Mouse (Mus musculus) C2C12 (cell line): ENCODE data around the gene Hes7.

Source experiments
- CEBPB ChIP-seq: IDR thresholded peaks from one replicate; pipeline ENCODE4 v1.6.1; 2011; ENCODE audit warnings: low read depth, mild to moderate bottlenecking, control low read depth, moderate library complexity
- CTCF ChIP-seq: IDR thresholded peaks from one replicate; pipeline ENCODE4 v1.5.1; 2011; ENCODE audit not compliant: control insufficient read depth, insufficient read depth, insufficient read length
- FOSL1 ChIP-seq: IDR thresholded peaks from one replicate; pipeline ENCODE4 v1.8.0; 2011; ENCODE audit warnings: mild to moderate bottlenecking, low read length; ENCODE audit not compliant: poor library complexity, insufficient read depth, severe bottlenecking
- MYOG ChIP-seq: IDR thresholded peaks from one replicate; pipeline ENCODE4 v1.6.1; 2011; ENCODE audit not compliant: control insufficient read depth, insufficient read length; ENCODE audit errors: extremely low read depth
- USF1 ChIP-seq: IDR thresholded peaks from one replicate; pipeline ENCODE4 v1.6.1; 2011; ENCODE audit warnings: low read depth, mild to moderate bottlenecking, control low read depth, moderate library complexity

DNA sequence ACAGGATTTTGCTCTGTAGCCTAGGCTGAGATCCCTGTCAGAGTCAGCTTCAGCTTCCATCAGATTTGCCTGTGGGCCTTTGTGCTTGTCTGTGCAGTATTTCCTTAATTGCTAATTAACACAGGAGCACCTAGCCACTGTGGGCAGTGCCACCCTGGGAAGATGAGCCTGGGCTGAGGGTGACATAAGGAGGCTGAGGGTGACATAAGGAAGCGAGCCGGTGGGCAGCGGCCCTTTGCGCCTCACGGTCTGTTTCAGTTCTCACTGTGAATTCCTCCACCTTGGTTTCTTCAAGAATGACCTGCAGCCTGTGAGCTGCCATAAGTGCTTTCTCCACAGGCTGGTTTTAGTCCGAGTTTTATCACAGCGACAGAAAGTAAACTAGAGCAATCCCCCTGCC is 38.6 kb upstream of the Hes7 start:
- TF ChIP-seq FOSL1: no peak
- TF ChIP-seq CTCF: no peak
- no peak for TF ChIP-seq MYOG
- no peak for TF ChIP-seq CEBPB
- TF ChIP-seq USF1: no peak
